Mouse (Mus musculus) E14TG2a.4 (cell line): ENCODE measurements around the gene Mchr1.

Source experiments
- H3K27me3 ChIP-seq: 2 replicates; pipeline ENCODE4 v1.6.1; 2014; ENCODE audit warnings: low read length, control low read depth; ENCODE audit not compliant: insufficient read depth
- H3K36me3 ChIP-seq: 2 replicates; pipeline ENCODE4 v1.6.1; 2014; ENCODE audit warnings: low read length, control low read depth; ENCODE audit not compliant: insufficient read depth
- H3K4me1 ChIP-seq: replicated peaks from 2 replicates; pipeline ENCODE4 v1.6.1; 2014; ENCODE audit warnings: low read depth, low read length, control low read depth
- H3K4me3 ChIP-seq: replicated peaks from 2 replicates; pipeline ENCODE4 v1.5.1; 2014; ENCODE audit warnings: mild to moderate bottlenecking, low read length
- H3K9me3 ChIP-seq: 2 replicates; pipeline ENCODE4 v1.6.1; 2014; ENCODE audit warnings: low read length, control low read depth
- CTCF ChIP-seq: conservative IDR thresholded peaks from 2 replicates; pipeline ENCODE4 v1.5.1; 2014; ENCODE audit warnings: low read length
- NANOG ChIP-seq: IDR thresholded peaks from 2 replicates; pipeline ENCODE4 v1.6.1; 2014; ENCODE audit warnings: borderline replicate concordance, low read length, mixed read lengths
- POU5F1 ChIP-seq: IDR thresholded peaks from 2 replicates; pipeline ENCODE4 v1.6.1; 2014; ENCODE audit warnings: low read length, borderline replicate concordance

The Mchr1 gene

DNA sequence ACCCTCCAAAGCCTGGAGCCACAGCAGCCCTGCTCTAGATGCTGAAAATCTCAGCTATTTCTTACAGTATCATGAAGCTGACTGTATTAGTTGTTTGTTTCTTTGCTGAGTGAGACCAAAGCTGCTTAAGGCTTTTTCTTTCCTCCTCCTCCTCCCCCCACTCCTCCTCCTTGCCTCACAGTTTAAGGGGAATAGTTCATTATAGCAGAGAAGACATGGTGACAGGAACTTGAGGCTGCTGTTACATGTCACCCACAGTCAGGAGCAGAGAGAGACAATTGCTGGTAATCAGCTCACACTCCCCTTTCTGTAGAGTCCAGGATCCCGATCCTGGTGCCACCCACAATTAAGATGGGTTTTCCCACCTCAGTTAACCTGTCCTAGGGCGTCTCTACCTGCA, 38.1 kb downstream of the Mchr1 start:
- peaks cover 18% of the 10 kb centered on the region for H3K4me1 ChIP-seq
- no peaks in the 10 kb centered on the region for H3K36me3 ChIP-seq
- no peaks in the 10 kb centered on the region for H3K9me3 ChIP-seq
- TF ChIP-seq CTCF (no peak), POU5F1 (no peak), NANOG (no peak)
- no peak overlapping the region for H3K4me3 ChIP-seq
- peaks cover 3% of the 10 kb centered on the region for H3K27me3 ChIP-seq

DNA sequence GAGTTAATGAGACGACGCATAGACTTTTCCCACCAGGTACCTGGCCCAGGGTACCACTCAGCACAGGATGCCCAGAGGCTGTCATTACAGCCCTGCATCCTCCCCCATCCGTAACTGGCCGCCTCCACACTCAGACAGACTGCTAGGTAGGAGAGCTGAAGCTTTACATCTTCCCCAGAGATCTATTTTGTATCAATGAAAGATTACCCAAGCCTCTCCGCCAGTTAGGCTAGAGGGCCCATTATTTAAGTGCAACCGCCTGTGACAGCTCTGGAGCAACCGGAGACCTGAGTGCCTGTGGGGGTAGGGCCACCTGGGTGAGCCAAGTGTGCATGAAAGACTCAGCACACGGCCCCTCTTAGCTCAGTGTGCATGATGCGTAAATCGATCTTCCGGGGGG, 42.6 kb downstream of the Mchr1 start:
- no peak for TF ChIP-seq CTCF
- no peak for TF ChIP-seq NANOG
- no peak for TF ChIP-seq POU5F1
- peaks cover 14% of the 10 kb centered on the region for H3K4me1 ChIP-seq
- H3K27me3 ChIP-seq: no peaks in the 10 kb centered on the region

DNA sequence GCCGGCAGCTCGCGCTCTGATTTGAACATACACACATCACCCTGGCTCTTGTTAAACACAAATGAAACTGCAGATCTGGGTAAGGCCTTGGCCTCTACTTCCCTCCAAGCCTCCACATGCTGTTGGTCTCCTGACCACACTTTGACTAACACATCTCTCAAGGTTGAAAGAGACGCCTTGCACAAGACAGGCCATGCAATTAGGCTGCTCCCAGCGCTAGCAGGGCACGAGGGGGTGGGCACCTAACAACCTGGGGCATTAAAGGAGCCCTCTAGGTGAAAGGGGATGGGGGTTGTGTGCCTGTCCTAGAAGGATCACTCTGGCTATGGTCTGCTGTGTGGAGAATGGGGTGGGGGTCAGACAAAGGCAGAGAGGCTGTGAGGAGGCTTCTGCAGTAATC, 43.4 kb downstream of the Mchr1 start:
- Histone ChIP-seq H3K9me3 (no peaks in the 10 kb centered on the region), H3K4me3 (no peak overlapping the region), H3K27me3 (no peaks in the 10 kb centered on the region), H3K4me1 (peaks cover 13% of the 10 kb centered on the region), H3K36me3 (no peaks in the 10 kb centered on the region)
- no peak for TF ChIP-seq CTCF
- TF ChIP-seq POU5F1: no peak
- TF ChIP-seq NANOG: no peak

More for the DNA sequence above, 42.6 kb downstream of the Mchr1 start:
- no peaks in the 10 kb centered on the region for H3K36me3 ChIP-seq
- no peaks in the 10 kb centered on the region for H3K9me3 ChIP-seq
- no peak overlapping the region for H3K4me3 ChIP-seq

DNA sequence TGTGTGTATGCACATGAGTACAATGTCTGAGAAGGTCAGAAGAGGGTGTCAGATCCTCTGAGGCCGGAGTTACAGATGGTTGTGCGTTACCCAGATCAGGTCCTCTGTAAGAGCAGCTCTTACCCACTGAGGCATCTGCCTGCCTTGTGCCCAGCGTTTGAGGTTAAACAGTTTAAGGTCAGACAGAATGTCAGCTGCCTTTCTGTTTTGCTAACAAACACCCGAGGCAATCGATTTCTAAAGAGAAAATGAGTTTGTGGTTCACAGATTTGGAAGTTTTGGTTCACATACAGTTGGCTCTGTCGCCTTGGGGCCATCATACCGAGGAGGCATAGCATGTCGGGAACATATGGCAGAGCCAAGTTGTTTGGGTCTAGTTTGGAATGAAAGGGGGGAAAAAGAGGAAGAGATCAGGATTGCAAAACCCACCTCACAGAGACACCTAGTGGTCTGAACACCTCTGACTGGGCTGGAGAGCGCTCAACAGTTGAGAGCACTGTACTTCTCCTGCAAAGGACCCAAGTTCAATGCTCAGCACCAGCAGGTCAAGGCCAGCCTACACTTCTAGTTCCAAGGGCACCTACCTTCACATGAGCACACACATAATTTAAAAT, 48.9 kb downstream of the Mchr1 start:
- no peak for TF ChIP-seq POU5F1
- no peak for TF ChIP-seq CTCF
- TF ChIP-seq NANOG: no peak
- Histone ChIP-seq H3K27me3 (no peaks in the 10 kb centered on the region), H3K4me3 (no peak overlapping the region), H3K36me3 (no peaks in the 10 kb centered on the region), H3K4me1 (0 out of 2 replicates have a peak, but pooled peaks cover 3% of the 10 kb centered on the region), H3K9me3 (no peaks in the 10 kb centered on the region)
